Mouse (Mus musculus) erythroblast, adult 5-6 weeks (primary cell): ENCODE results near the gene Gm40193. TPM values are rescaled to one million over a fixed set of nuclear protein-coding genes. Genes with fewer than 3 reads are reported as not detected.
"Not testable (repeated sequence)": the region's sequence is repeated elsewhere in the genome, so short reads cannot be mapped to it uniquely, and the experiment has no call there.

ENCODE experiments used
- ATAC-seq: replicated peaks from 2 replicates; pipeline ENCODE4 v1.8.0; 2016; ENCODE audit warnings: moderate number of reproducible peaks, mild to moderate bottlenecking, moderate TSS enrichment, inconsistent platforms; ENCODE audit not compliant: poor library complexity, low FRiP score, severe bottlenecking
- total RNA-seq, 2 experiments: library from RNA; stranded (forward) in 1 of 2; stranded (reverse) in 1 of 2; fragments of 150-400 nt in 1 of 2; fragments of 200-764, 138-1000 nt in 1 of 2; gene quantifications; 2 replicates each; pipeline versions ENCODE4 v1.2.3 to v1.2.4; 2015 to 2017; ENCODE audit warnings: low replicate concordance in 2 of 2

Gm40193 gene
- total RNA-seq (2015; ENCODE audit: low replicate concordance) (not detected in 2 replicates), total RNA-seq (2017; ENCODE audit: low replicate concordance) (not detected in 2 replicates)

DNA sequence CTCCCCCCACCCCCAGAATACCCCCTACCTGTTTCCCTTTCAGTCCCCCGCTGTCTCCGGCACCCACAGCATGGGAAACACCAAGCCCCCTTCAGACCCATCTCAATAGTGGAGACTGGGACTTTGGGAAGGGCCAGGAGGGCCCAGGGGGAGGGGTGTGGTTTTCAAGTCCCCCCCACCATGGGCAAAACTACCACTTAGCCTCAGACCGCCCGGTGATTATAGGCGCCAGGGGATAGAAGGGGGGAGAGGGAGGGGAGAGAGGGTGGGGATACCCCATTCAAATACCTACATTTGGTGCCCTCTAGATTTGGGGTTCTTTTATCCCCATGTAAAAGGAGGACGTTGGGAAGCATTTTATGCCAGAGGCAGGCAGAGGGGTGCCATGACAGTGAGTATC lies at the start of gene Gm40193:
TSS of gene Gm40193 (minus strand) at position 101 of the 400 bp plus-strand sequence.
- ATAC-seq, result no peak

DNA sequence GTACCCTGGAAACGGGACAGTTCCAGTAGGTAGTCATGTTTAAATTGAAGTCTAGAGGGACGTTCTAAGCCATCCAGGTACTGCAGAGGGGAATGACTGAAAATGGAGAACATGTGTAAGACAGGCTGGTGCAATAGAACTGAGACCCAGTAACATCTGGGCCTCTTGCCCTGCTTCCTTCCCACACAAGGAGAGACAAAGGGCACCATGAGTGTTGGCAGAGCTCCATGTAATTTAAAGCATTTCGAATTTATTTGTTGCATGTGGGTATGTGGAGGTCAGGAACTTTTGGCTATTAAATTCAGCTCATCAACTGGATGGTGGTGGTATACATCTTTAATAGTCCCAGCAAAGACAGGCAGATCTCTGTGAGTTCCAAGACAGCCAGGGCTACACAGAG lies 49.5 kb upstream of the Gm40193 start:
- ATAC-seq, result no peak

DNA sequence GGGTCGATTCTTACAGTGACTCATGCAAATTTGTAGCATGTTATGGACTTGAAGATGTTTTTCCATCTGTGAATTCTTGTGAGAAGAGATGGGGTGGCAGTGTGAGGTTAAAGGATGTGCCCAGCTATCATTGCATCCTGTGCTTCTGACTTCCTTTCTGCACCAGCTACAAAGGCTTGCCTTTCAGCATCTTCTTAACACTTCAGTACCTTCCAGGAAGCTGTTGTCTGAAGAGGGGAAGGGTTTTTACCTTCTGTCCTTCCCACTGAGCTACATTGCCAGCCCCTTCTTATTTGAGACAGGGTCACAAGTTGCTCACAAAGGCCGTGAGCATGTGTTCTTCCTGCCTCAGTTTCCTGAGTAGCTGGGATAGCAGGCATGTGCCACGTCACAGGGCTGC lies 48.2 kb upstream of the Gm40193 start:
- no peak for ATAC-seq

DNA sequence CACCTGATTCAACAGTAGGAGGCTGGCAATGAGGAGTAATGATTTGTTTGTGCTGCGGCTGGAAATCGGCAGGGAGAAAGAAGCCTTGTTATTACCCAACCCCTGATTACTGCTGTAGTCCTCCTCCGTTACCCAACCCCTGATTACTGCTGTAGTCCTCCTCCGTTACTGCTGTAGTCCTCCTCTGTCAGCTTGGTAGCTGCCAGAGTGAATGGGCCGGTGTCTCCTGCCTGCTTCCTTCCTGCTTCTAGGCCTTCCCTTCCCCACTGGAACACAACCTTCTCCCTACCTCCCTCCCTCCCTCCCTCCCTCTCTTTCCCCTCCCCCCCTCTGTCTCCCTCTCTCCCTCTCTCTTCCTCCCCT lies 47.6 kb upstream of the Gm40193 start:
- ATAC-seq, result no peak

DNA sequence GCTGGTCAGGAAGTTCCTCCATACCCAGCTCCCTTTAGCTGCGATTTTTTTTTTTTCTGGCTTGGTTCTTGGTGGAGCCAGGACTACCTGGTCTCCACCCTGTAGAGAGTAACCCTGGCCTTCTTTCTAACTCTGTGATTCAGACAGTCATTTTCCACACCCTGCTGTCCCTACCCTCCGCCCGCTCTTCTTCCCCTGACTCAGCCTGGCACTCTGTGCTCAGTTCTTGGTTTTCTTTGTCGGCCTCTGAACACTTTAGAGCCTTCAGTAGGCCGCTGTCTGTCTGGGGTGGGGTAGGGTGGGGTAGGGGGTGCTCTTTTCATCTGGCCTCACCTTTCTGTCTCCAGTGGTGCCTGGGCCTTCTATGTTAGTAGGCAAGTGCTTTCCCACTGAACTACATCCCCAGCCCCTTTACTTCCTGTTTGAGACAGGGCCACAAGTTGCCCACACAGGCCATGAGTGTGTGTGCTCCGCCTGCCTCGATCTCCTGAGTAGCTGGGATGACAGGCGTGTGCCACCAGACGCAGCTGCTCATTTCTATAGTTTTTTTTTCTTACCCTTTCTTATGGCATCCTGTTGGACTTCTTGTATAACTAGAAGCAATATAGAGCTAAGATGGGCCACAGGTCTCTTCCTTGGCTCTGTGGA lies 47.1 kb upstream of the Gm40193 start:
- no peak for ATAC-seq

DNA sequence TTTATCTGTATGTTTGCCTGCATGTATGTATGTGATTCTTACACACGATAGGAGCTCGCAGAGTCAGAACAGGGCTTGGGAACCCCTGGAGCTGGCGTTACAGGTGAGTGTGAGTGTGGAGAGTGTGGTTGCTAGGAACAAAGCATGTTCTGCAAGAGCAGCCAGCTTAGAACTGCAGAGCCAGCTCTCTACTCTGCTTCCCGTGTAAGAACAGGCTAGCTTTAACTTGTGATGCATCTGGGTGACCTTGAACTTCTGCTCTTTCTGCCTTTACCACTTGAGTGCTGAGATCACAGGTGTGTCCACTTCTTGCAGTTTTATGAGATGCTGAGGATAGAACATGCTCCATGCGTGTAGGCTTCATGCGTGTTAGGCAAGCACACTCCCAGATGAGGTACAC lies 46.2 kb upstream of the Gm40193 start:
- no peak for ATAC-seq

DNA sequence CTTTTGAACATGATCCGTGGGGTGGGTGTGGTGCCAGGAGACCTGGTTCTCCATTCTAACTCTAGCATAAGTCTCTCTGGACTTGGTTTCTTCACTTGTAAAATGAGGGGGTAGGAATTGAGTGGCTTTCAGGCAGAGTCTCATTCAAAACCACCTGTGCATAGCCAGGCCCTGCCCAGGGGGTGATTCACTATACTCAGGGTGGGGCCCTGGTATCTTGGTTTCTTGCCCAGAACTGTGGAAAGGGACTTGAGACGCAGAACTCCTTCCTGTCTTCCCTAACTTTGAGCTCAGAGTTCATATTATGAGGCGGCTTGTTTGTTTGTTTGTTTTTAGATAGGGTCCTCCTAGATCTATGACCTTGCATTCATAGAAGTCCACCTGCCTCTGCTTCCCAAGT lies 44.5 kb upstream of the Gm40193 start:
- ATAC-seq, result no peak

DNA sequence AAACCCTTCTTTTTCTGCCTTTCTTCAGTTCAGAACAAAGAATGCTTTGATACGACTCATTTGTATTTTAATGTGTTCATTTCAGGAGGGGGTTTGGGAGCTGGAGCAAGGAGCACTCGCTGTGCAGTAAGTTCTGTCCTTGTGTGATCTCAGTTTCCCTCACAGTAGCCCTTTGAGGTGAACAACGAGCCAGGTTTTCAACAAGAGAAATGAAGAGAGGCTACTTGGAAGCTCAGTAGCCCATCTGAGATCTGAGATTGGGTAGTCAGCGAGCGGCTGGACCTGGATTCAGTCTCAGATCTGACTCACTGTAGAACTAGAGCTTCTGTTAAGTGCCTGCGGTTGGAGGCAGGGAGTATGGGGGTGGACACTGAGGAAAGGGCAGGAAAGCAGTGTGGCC lies 41.1 kb upstream of the Gm40193 start:
- ATAC-seq, result no peak

DNA sequence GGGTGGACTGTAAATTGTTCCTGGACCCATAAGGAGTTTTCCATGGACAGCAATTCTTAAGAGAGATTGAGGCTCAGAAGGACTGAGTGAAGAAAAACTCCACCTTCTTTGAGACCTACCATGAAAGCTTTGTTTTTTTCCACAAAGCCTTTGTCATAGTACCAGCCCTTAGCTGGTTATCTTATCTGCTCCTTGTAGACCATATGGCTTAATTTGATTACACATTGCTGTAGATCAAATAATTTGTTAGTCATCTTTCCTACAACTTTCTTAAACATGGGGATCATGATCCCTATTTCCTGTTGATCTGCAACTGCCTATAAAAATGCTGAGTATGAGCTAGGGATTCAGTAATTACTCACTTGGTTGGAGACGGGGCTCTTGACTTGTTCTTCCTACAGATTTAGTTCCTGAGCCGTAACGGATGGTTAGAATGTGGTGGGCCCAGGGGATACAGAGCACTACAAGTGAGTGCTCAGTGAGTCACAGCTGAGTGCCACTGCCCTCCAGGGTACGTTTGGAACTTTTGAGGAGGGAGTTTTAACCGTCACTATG lies 39.7 kb upstream of the Gm40193 start:
- ATAC-seq, result no peak

DNA sequence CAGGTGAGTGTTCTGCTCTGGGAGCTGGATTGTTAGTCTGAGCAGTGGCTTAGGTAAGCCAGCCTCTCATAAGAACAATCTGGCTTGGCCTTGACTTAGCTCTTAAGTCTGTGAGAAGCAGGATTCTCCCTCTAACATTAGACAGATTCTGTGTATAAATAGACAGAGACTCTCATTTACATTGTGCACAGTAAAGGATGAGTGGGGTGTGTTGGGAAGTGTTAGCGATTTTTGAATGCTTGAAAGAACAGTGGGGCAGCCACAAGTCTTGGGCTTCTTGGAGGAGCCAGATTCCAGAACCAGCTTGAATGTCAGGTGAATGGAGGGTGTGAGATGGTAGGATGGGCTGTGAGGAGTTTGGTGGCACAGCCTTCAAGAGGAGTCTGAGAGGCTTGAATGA lies 38.9 kb upstream of the Gm40193 start:
- ATAC-seq, result no peak

DNA sequence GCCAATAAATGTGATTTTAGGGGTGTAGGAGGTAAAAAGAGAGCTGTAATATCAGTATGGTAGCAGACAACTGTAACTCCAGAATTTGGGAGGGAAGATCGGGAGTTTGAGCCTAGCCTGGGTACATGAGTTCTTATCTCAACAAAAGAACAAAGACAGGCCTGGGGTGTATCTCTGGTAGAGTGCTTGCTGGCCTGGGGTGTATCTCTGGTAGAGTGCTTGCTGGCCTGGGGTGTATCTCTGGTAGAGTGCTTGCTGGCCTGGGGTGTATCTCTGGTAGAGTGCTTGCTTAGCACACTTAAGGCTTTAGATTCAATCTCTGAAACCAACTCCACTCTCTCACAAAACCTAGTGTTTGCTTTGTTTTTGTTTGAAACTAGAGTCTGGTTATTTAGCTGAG lies 37.9 kb upstream of the Gm40193 start:
- ATAC-seq, result not testable (repeated sequence)

DNA sequence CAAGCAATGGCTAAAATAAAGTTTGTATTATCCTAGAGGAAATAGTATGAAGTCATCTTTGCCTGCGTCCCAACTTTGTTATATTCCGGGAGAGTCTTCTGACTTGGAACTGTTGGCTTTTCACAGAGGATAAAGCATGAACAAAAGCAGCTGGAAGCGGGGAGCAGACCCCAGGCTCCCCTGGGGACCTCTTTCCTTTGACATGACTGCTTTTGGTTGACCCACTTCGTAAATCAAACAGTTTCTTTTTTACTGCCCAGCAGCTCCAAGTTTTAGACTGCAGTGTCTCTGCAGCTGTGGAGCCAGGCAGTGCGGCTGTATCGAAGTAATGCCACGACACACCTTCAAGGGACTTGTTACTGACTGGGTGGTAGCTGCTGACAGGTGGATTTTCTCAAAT lies 33.8 kb upstream of the Gm40193 start:
- no peak for ATAC-seq

DNA sequence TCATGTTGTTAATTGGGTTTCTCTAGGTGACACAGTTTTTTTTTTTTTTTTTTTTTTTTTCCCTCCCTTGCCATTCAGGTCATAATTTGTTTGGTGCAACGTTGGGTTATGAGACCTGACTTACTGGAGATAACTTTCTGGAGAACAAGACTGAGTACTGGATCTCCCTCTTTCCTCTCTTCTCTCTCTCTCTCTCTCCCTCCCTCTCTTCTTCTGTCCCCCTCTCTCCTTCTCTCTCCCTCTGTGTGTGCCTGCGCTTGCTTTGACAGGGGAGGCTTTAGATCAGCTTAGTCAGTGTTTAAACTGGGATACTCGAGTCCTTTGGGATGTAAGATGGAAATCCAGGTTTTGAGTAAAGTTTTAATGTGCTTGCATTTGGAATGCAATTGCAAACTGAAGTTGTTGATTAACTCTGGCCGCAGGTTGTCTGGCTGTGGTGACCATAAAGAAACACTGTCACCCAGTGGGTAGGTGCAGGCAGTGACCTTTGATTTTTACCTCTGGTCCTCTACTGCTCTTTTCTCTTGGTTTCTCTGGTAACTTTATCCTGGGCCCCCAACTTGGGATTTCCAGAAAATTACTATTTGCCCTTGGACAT lies 31.6 kb upstream of the Gm40193 start:
- no peak for ATAC-seq

DNA sequence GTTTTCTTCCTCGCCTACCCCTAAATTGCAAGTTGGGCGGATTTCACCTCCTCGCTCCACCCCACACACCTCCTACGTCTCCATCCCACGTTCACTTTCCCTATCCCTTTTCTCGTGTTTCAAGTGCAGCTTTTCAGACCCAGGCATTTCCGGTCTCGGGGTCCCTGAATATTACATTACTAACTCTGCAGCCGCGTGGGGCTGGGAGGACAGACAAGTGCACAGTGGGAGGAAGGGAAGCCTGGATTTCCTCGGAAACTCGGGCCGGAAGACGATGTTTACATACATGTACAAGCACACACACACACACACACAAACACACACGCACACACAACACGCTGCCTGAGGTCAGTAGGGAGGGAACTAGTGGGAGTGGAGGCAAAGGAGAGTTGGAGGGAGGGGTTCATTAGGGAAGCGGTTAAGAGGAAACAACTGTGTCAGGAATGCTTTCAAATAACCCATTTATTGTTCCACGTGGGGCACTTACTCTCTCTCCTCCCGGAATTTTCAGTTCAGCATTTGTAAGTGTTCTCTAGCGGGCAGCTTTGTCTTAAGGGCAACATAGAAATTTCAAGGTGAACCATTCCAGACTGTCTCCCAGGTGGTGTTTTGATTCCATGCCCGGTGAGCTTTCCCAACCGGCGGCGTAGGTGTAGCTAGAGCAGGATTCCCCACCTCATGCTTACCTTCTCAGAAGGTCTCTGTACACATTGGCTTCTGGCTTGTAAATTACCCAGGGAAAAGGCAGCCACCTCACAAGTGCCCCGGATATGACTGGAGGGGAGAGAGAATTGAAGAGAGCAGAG lies 30.9 kb upstream of the Gm40193 start:
- no peak for ATAC-seq

DNA sequence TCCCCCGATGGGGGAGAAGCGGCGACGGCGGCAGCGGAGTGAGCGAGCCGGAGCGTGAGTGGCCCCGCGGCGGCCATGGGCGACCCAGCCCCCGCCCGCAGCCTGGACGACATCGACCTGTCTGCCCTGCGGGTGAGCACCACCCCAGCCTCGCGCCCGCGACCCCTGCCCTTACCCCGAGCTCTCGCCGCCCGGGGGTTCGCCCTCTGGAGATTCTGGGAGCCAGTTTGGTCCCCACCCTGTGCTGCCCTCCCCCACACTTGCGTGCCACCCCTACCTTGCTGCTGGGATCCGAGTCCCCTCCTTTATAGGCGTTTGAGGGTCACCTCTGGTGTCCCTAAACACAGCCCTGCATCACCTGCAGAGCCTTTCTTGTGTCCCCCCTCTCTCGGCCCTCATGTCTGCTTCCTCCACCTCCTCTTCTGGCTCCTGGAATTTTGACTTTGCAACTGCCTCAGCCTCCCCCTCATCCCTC lies 30.3 kb upstream of the Gm40193 start:
- ATAC-seq, result 0 out of 2 replicates have a peak, but pooled peaks have one; percentile 34

DNA sequence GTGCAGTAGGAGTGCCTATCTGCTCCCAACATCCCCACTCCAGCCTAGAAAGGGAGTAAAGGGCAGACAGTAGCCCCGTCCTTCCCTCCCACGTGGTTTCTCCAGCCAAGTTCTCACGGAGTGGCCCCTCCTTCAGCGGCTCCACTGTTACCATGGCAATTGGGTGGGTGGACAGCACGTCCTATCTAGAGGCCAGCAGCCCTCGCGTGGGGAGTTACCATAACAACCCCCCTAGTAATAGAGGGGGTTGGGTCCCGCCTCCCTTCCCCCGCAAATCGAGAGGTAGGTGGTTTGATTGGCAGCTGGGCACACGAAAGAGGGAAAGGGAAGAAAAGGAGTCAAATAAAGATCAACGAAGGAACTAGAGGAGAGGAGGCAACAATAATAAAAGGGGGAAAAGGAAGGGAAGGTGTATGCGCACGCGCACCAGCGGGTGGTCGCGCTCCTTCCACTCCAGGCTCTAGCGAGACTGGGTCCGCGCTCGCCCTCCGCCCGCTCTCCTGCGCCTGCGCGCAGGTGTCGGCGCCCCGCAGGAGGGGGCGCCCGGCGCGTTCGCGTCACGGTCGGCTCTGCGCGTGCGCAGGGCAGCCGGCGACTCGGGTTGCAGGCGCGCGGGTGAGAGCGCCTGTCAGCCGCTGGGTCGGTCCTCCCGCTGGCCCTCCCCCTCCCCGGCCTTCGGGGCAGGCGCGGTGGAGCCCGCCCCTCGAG lies 29.7 kb upstream of the Gm40193 start, which contains the start of gene Mink1:
TSS of gene Mink1 (plus strand) at position 595 of the 708 bp plus-strand sequence.
- peak; percentile 69 for ATAC-seq

DNA sequence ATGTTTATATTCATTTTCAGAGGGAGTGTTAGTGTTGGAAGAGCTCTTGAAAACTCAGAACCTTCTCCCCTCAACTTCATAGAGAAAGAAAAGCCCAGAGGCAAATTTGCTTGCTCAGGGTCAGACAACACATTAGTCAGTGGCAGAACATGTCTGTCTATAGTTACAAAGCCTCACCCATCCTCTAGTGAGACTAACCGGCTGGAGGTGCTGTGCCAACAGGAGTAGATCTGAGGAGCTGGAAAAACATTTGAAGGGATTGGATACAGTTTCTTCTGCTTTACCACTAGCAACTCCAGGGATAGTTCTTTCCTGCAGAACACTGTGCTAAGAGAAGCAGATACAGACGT lies 29.2 kb upstream of the Gm40193 start:
- ATAC-seq, result no peak

DNA sequence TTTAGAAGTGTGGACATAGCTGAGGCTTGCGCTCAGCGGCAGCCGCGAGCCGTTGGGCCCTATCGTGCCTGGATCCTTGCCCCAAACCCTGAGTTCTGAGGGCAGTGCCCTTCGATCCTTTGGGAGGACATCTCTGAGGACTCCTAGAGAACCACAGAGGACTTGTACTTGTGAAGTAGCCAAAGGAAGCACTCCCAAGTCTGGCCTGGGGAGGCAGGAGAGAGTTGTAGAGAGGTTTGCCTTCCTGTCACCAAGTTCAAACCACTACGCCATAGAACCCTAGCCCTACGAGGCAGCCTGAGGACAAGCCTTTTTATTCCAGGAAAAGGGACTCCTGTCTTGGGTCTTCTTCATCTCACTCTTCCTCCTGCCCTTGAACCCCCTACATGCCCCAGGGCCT lies 24.8 kb upstream of the Gm40193 start:
- ATAC-seq, result no peak

DNA sequence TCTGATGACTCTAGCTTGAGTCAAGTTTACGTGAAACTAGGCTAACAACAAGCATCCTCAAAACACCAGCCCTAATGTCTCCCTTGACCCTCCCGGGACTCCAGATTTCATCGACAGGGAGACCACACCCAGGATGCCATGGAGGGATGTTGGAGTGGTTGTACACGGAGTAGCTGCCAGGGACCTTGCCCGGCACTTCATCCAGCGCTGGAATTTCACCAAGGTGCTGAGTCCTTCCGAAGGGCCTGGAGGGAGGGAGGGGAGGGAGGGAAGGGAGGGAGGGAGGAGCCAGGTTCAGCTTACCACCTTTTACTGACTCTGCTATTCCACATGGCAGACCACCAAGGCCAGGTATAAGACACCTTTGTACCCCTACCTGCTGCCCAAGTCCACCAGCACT lies 21.2 kb upstream of the Gm40193 start:
- no peak for ATAC-seq

DNA sequence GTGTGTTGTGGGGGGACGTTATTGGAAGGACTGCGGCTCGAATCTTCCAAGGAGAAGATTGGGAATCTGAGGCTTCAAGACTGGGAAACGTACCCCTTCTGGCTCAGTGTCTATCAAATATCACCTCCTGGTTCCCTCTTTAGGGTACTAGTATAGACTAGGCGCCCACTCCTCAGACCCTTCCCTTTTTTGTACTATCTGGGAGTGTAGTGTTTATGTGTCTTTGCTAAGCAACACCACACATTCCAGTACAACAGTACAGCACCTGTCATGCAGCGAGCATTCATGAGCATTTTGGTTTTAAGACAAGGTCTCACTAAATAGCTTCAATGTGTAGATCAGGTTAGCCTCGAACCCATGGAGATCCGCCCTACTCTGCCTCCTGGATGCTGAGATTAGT lies 18.8 kb upstream of the Gm40193 start:
- ATAC-seq, result no peak
